In genomic region chr5:139331742-139332141, GRCm38 (mm10) we compare ENCODE assay signal across 9 mouse cellular contexts. TPM values are rescaled to one million over a fixed set of nuclear protein-coding genes. Genes with fewer than 3 reads are reported as not detected.
DNase-seq lines count a peak whose midpoint lies in the region; ATAC-seq and TF ChIP-seq lines count a peak whose summit lies in the region.
"Had no signal": no experiment of that assay in that cellular context is flagged by ENCODE, and none has a peak within 500 bp of the region (broad histone marks: within the 10 kb centered on the region; RNA-seq: fewer than 3 reads in every experiment).

No protein-coding gene starts in this region.

- H3K4me1 ChIP-seq in embryonic facial prominence, embryonic 10.5 days, result peaks cover 5% of the 10 kb centered on the region
- peaks cover 13% of the 10 kb centered on the region for H3K4me1 ChIP-seq in heart, embryonic 16.5 days (ENCODE audit: control insufficient read depth, insufficient read depth, low read length)

- TF ChIP-seq CTCF in layer of hippocampus, adult 2 months (conservative IDR thresholded peaks at IDR 0.05), result peak; percentile 96

- H3K36me3 ChIP-seq in embryonic facial prominence, embryonic 10.5 days (replicated peaks), result peaks cover 24% of the 10 kb centered on the region
- peaks cover 3% of the 10 kb centered on the region; the same call in 1 of the 2 replicates for H3K36me3 ChIP-seq in heart, embryonic 16.5 days (ENCODE audit: control insufficient read depth, insufficient read depth)

- no peak for ATAC-seq in heart, embryonic 16.5 days (replicated peaks; ENCODE audit: extremely low read depth, insufficient read depth, low FRiP score)

- DNase-seq in ES-CJ7 (ENCODE audit: low read depth, low spot score), result peak; percentile 79
- peak; percentile 81 for DNase-seq in adrenal gland, postnatal 25 days
- DNase-seq in embryonic facial prominence, embryonic 10.5 days (ENCODE audit: low spot score), result peak; percentile 84
- DNase-seq in layer of hippocampus, adult 2 months (ENCODE audit: low spot score in 2 of 2), result peak; percentile 63 to 81
- DNase-seq in lung, postnatal 36 days, result peak; percentile 88
- DNase-seq in skeletal muscle tissue, adult 2 months (ENCODE audit: low read depth, low spot score), result peak; percentile 77
- DNase-seq in urinary bladder, postnatal 4 days (ENCODE audit: low spot score in 2 of 2), result peak; percentile 66 to 90

- H3K9me3 ChIP-seq in embryonic facial prominence, embryonic 10.5 days, result no peaks in the 10 kb centered on the region
- H3K9me3 ChIP-seq in heart, embryonic 16.5 days (replicated peaks; ENCODE audit: control insufficient read depth, low read length), result no peaks in the 10 kb centered on the region

- WGBS in embryonic facial prominence, embryonic 10.5 days, result 24% methylated on average over 8 of the region's 8 CpGs
- 20% methylated on average over 8 of the region's 8 CpGs for WGBS in heart, embryonic 16.5 days

- no peak overlapping the region for H3K4me3 ChIP-seq in embryonic facial prominence, embryonic 10.5 days
- H3K4me3 ChIP-seq in heart, embryonic 16.5 days (ENCODE audit: low read length), result no peak overlapping the region
- no peak overlapping the region for H3K4me3 ChIP-seq in layer of hippocampus, adult 2 months

- peak overlapping the region; percentile 39; the same call in 1 of the 2 replicates for H3K9ac ChIP-seq in heart, embryonic 16.5 days (ENCODE audit: low read length)

- H3K27me3 ChIP-seq in embryonic facial prominence, embryonic 10.5 days (replicated peaks; ENCODE audit: low read depth, poor library complexity, severe bottlenecking), result peaks cover 11% of the 10 kb centered on the region
- no peaks in the 10 kb centered on the region; the same call in 1 of the 2 replicates for H3K27me3 ChIP-seq in heart, embryonic 16.5 days (ENCODE audit: control insufficient read depth, insufficient read depth, low read length)

- H3K4me2 ChIP-seq in heart, embryonic 16.5 days (ENCODE audit: low read depth, low read length), result no peak overlapping the region

- no peak overlapping the region for H3K27ac ChIP-seq in embryonic facial prominence, embryonic 10.5 days (replicated peaks)
- no peak overlapping the region for H3K27ac ChIP-seq in heart, embryonic 16.5 days (ENCODE audit: low read length)
- H3K27ac ChIP-seq in layer of hippocampus, adult 2 months, result peak overlapping the region; percentile 39; the same call in 1 of the 2 replicates

RNA-seq across cellular contexts. Expression of gene Adap1, which starts 6.3 kb away (rescaled TPM):
- total RNA-seq in adrenal gland, postnatal 25 days (2021), result 2.4 and 4.3 TPM in 2 replicates
- 0.51 and 0.54 TPM in 2 replicates for polyA plus RNA-seq in embryonic facial prominence, embryonic 10.5 days (2016; fragmentation: Nextera tagmentation; extraction: Ambion mirVana)
- 0.59 and 1.6 TPM in 2 replicates for polyA plus RNA-seq in heart, embryonic 16.5 days (2015; fragmentation: Nextera tagmentation; extraction: Ambion mirVana)
- 100 to 1,000 TPM; 162 to 171 TPM for total RNA-seq in layer of hippocampus, adult 2 months (2021)

RNA-seq across cellular contexts. Expression of gene Cox19, which starts 19.5 kb away (rescaled TPM):
- 61.7 and 66.5 TPM in 2 replicates for total RNA-seq in adrenal gland, postnatal 25 days (2021)
- polyA plus RNA-seq in embryonic facial prominence, embryonic 10.5 days (2016; fragmentation: Nextera tagmentation; extraction: Ambion mirVana), result 116 and 122 TPM in 2 replicates
- polyA plus RNA-seq in heart, embryonic 16.5 days (2015; fragmentation: Nextera tagmentation; extraction: Ambion mirVana), result 75.7 and 75.8 TPM in 2 replicates
- total RNA-seq in layer of hippocampus, adult 2 months (2021), result 10 to 100 TPM; 74.3 to 76.8 TPM

RNA-seq across cellular contexts. Expression of gene Cyp2w1, which starts 20.7 kb away (rescaled TPM):
- total RNA-seq in adrenal gland, postnatal 25 days (2021), result not detected in 2 replicates
- not detected in 2 replicates for polyA plus RNA-seq in embryonic facial prominence, embryonic 10.5 days (2016; fragmentation: Nextera tagmentation; extraction: Ambion mirVana)
- polyA plus RNA-seq in heart, embryonic 16.5 days (2015; fragmentation: Nextera tagmentation; extraction: Ambion mirVana), result not detected in 2 replicates
- not detected for total RNA-seq in layer of hippocampus, adult 2 months (2021)
- total RNA-seq: layer of hippocampus, adult 8-10 months had no signal

RNA-seq across cellular contexts. Expression of gene Gpr146, which starts 45.8 kb away (rescaled TPM):
- 13.1 and 16.0 TPM in 2 replicates for total RNA-seq in adrenal gland, postnatal 25 days (2021)
- 1.7 and 2.5 TPM in 2 replicates for polyA plus RNA-seq in embryonic facial prominence, embryonic 10.5 days (2016; fragmentation: Nextera tagmentation; extraction: Ambion mirVana)
- 17.1 and 17.2 TPM in 2 replicates for polyA plus RNA-seq in heart, embryonic 16.5 days (2015; fragmentation: Nextera tagmentation; extraction: Ambion mirVana)
- 10 to 100 TPM; 11.5 to 12.8 TPM for total RNA-seq in layer of hippocampus, adult 2 months (2021)

Comparison
In these comparisons a context has a peak if more than half of its experiments do, and no peak if none do; other contexts are left out.
1. RNA of gene Adap1, which starts 6.3 kb away (total RNA-seq): 162 to 171 TPM in layer of hippocampus, adult 2 months; 2.4 to 4.3 TPM in adrenal gland, postnatal 25 days; every median in the first group is over 10 times any median in the second.
2. Peak in every context shown above with its lines, with median percentiles within 50 percentile points of each other: DNase-seq.